Mouse (Mus musculus): Measurements from ENCODE around the gene F2rl2. TPM values are rescaled to one million over a fixed set of nuclear protein-coding genes. Genes with fewer than 3 reads are reported as not detected.

Gene F2rl2
- polyA plus RNA-seq (2012; rRNA removed) = 0.43 and 0.45 TPM in 2 replicates

DNA sequence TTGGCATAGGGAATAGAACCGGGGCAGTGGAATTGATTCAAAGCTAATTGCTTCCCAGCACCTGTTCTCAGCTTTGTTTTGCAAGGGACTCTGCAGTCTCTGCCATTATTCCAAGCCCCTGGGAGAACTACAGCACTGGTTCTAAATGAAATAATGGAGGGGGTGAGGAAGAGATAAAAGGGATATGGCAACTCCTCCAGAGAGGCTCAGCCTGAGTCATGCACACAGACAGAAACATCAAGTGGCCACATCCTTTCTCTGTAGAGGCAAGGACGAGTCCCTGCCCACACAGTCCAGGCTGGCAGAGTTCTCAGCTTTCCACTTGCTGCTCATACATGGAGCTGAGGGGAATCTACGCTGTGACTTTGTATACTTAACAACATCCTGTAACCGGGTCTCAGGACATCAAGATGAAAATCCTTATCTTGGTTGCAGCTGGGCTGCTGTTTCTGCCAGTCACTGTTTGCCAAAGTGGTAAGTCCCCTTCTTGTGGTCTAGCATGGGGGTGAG, at the start of gene F2rl2:
F2rl2 (plus strand) TSS at position 200 of the 510 bp plus-strand sequence.

Other genes with a start within 250 kb of the F2rl2 start
- not detected in 2 replicates for gene S100z, start 218.1 kb upstream of the F2rl2 start, polyA plus RNA-seq (2012; rRNA removed)
- gene F2rl1, start 171.6 kb upstream of the F2rl2 start, polyA plus RNA-seq (2012; rRNA removed) = 0.17 and 0.86 TPM in 2 replicates
- gene F2r, start 78.4 kb upstream of the F2rl2 start, polyA plus RNA-seq (2012; rRNA removed) = 16.8 and 17.8 TPM in 2 replicates
- gene Iqgap2, start 195.1 kb downstream of the F2rl2 start, polyA plus RNA-seq (2012; rRNA removed) = 3.5 and 4.2 TPM in 2 replicates

All from central nervous system, embryonic 18 days (tissue).